Mouse (Mus musculus): ENCODE data around the gene Ccdc171.

GRCm38 (mm10) chr4:83489121-83489520 lies 36.2 kb upstream of the Ccdc171 start:
- TF ChIP-seq FLI1 (IDR thresholded peaks at IDR 0.05; ENCODE audit: low read length) (no peak), GATA1 (IDR thresholded peaks at IDR 0.05; ENCODE audit: borderline replicate concordance, low read length) (no peak)
